In genomic region chr19:57305972-57306371, GRCm38 (mm10) we compare ENCODE assay signal across 22 mouse cellular contexts. TPM values are rescaled to one million over a fixed set of nuclear protein-coding genes. Genes with fewer than 3 reads are reported as not detected.
DNase-seq lines count a peak whose midpoint lies in the region; ATAC-seq and TF ChIP-seq lines count a peak whose summit lies in the region.
"Had no signal": no experiment of that assay in that cellular context is flagged by ENCODE, and none has a peak within 500 bp of the region (broad histone marks: within the 10 kb centered on the region; RNA-seq: fewer than 3 reads in every experiment).

No protein-coding gene starts in this region.

- 52% methylated on average over 8 of the region's 8 CpGs for WGBS in forebrain, postnatal 0 days
- WGBS in forebrain, embryonic 14.5 days = 77% methylated on average over 8 of the region's 8 CpGs
- WGBS in heart, embryonic 12.5 days = 28% methylated on average over 8 of the region's 8 CpGs
- WGBS in limb, embryonic 13.5 days = 64% methylated on average over 8 of the region's 8 CpGs
- 88% methylated on average over 8 of the region's 8 CpGs for WGBS in limb, embryonic 10.5 days
- 14% methylated on average over 8 of the region's 8 CpGs for WGBS in heart, postnatal 0 days

- H3K9ac ChIP-seq in forebrain, postnatal 0 days = no peak overlapping the region
- H3K9ac ChIP-seq in forebrain, embryonic 14.5 days (ENCODE audit: low read length) = no peak overlapping the region
- H3K9ac ChIP-seq in heart, embryonic 12.5 days = no peak overlapping the region
- H3K9ac ChIP-seq in limb, embryonic 13.5 days = no peak overlapping the region
- H3K9ac ChIP-seq in heart, postnatal 0 days (replicated peaks; ENCODE audit: low read depth, low read length) = no peak overlapping the region
- H3K9ac ChIP-seq: hindbrain, embryonic 14.5 days; limb, embryonic 15.5 days; liver, embryonic 14.5 days; stomach, embryonic 15.5 days had no signal

- H3K36me3 ChIP-seq in forebrain, postnatal 0 days (ENCODE audit: insufficient read depth) = no peaks in the 10 kb centered on the region
- H3K36me3 ChIP-seq in forebrain, embryonic 14.5 days (ENCODE audit: control insufficient read depth, insufficient read depth, low read length) = no peaks in the 10 kb centered on the region
- no peaks in the 10 kb centered on the region for H3K36me3 ChIP-seq in heart, embryonic 12.5 days
- no peaks in the 10 kb centered on the region for H3K36me3 ChIP-seq in limb, embryonic 13.5 days
- no peaks in the 10 kb centered on the region for H3K36me3 ChIP-seq in limb, embryonic 10.5 days
- no peaks in the 10 kb centered on the region for H3K36me3 ChIP-seq in heart, postnatal 0 days (replicated peaks; ENCODE audit: control insufficient read depth, insufficient read depth, low read length)
- H3K36me3 ChIP-seq: limb, embryonic 15.5 days; stomach, embryonic 15.5 days had no signal

- no peak for TF ChIP-seq EP300 in heart, postnatal 0 days (IDR thresholded peaks at IDR 0.05; ENCODE audit: low read depth)

- intact Hi-C loops in left cerebral cortex, adult 2 months (cut with DNase I) = loop anchor here (2.0 kb wide), 1 partner anchor 31 kb away; no protein-coding TSS in a partner anchor

- DNase-seq in forebrain, postnatal 0 days = no peak
- no peak for DNase-seq in forebrain, embryonic 14.5 days (ENCODE audit: low spot score)
- no peak for DNase-seq in heart, adult 8-10 months (ENCODE audit: low spot score)
- no peak for DNase-seq in limb, embryonic 10.5 days (ENCODE audit: low spot score)
- peak; percentile 57 for DNase-seq in heart, postnatal 0 days (ENCODE audit: low spot score)
- no peak for DNase-seq in left cerebral cortex, adult 2 months (ENCODE audit: extremely low spot score in 1 of 2, low spot score in 2 of 2)
- DNase-seq: adrenal gland, postnatal 14 days; cerebellum, adult 11 months; cerebellum, adult 9-11 months; gastrocnemius, postnatal 14 days; kidney, adult 18-20 months; kidney, postnatal 4 days; lung, postnatal 10 days; thymus, postnatal 25 days had no signal

- no peak overlapping the region for H3K27ac ChIP-seq in forebrain, postnatal 0 days (ENCODE audit: low read depth, low read length)
- H3K27ac ChIP-seq in forebrain, embryonic 14.5 days (ENCODE audit: low read depth, low read length) = no peak overlapping the region
- no peak overlapping the region for H3K27ac ChIP-seq in heart, embryonic 12.5 days (ENCODE audit: poor library complexity, severe bottlenecking)
- H3K27ac ChIP-seq in limb, embryonic 13.5 days = peak overlapping the region; percentile 29; the same call in 1 of the 2 replicates
- H3K27ac ChIP-seq in limb, embryonic 10.5 days = no peak overlapping the region
- peak overlapping the region; percentile 76 for H3K27ac ChIP-seq in heart, postnatal 0 days (ENCODE audit: low read depth)
- H3K27ac ChIP-seq in left cerebral cortex, adult 2 months = no peak overlapping the region
- H3K27ac ChIP-seq: hindbrain, embryonic 14.5 days; limb, embryonic 15.5 days; liver, embryonic 14.5 days; stomach, embryonic 15.5 days had no signal

- TF ChIP-seq CTCF in forebrain, postnatal 0 days (IDR thresholded peaks at IDR 0.05; ENCODE audit: low read depth) = no peak
- TF ChIP-seq CTCF in heart, postnatal 0 days (IDR thresholded peaks at IDR 0.05; ENCODE audit: low read depth) = no peak
- no peak for TF ChIP-seq CTCF in left cerebral cortex, adult 2 months (IDR thresholded peaks at IDR 0.05)

- no peaks in the 10 kb centered on the region for H3K9me3 ChIP-seq in forebrain, postnatal 0 days (ENCODE audit: low read length)
- H3K9me3 ChIP-seq in forebrain, embryonic 14.5 days (replicated peaks; ENCODE audit: control insufficient read depth, low read length) = no peaks in the 10 kb centered on the region
- no peaks in the 10 kb centered on the region for H3K9me3 ChIP-seq in heart, embryonic 12.5 days (replicated peaks)
- no peaks in the 10 kb centered on the region for H3K9me3 ChIP-seq in limb, embryonic 13.5 days
- H3K9me3 ChIP-seq in limb, embryonic 10.5 days (replicated peaks) = no peaks in the 10 kb centered on the region
- H3K9me3 ChIP-seq in heart, postnatal 0 days (replicated peaks; ENCODE audit: control insufficient read depth, low read length) = no peaks in the 10 kb centered on the region
- H3K9me3 ChIP-seq: limb, embryonic 15.5 days; stomach, embryonic 15.5 days had no signal

- ATAC-seq in forebrain, postnatal 0 days = peak; percentile 36; the same call in 1 of the 2 replicates
- no peak for ATAC-seq in forebrain, embryonic 14.5 days
- ATAC-seq in heart, embryonic 12.5 days (ENCODE audit: insufficient number of reproducible peaks, low FRiP score) = no peak
- ATAC-seq in limb, embryonic 13.5 days (ENCODE audit: low FRiP score, low read depth) = no peak
- 0 out of 2 replicates have a peak, but pooled peaks have one; percentile 65 for ATAC-seq in heart, postnatal 0 days (ENCODE audit: insufficient read depth, low read depth)
- ATAC-seq: inflammation-experienced regulatory T-cells, adult 6 months had no signal

- peaks cover 6% of the 10 kb centered on the region; the same call in 1 of the 2 replicates for H3K4me1 ChIP-seq in forebrain, postnatal 0 days (ENCODE audit: insufficient read depth)
- H3K4me1 ChIP-seq in forebrain, embryonic 14.5 days (ENCODE audit: control insufficient read depth, insufficient read depth, low read length) = no peaks in the 10 kb centered on the region
- H3K4me1 ChIP-seq in heart, embryonic 12.5 days (replicated peaks) = peaks cover 10% of the 10 kb centered on the region; the same call in 1 of the 2 replicates
- H3K4me1 ChIP-seq in limb, embryonic 13.5 days = 0 out of 2 replicates have a peak, but pooled peaks cover 7% of the 10 kb centered on the region
- peaks cover 9% of the 10 kb centered on the region for H3K4me1 ChIP-seq in limb, embryonic 10.5 days
- peaks cover 34% of the 10 kb centered on the region for H3K4me1 ChIP-seq in heart, postnatal 0 days (ENCODE audit: control insufficient read depth, insufficient read depth)

- no peaks in the 10 kb centered on the region for H3K27me3 ChIP-seq in forebrain, postnatal 0 days (ENCODE audit: insufficient read depth, low read length)
- no peaks in the 10 kb centered on the region for H3K27me3 ChIP-seq in forebrain, embryonic 14.5 days (replicated peaks; ENCODE audit: control insufficient read depth, insufficient read depth, low read length)
- no peaks in the 10 kb centered on the region; the same call in 1 of the 2 replicates for H3K27me3 ChIP-seq in heart, embryonic 12.5 days (replicated peaks)
- peaks cover 10% of the 10 kb centered on the region; the same call in 1 of the 2 replicates for H3K27me3 ChIP-seq in limb, embryonic 13.5 days
- peaks cover 2% of the 10 kb centered on the region; the same call in 1 of the 2 replicates for H3K27me3 ChIP-seq in limb, embryonic 10.5 days (ENCODE audit: low read depth, poor library complexity, severe bottlenecking)
- H3K27me3 ChIP-seq in heart, postnatal 0 days (ENCODE audit: control insufficient read depth, insufficient read depth, low read length) = no peaks in the 10 kb centered on the region
- H3K27me3 ChIP-seq: limb, embryonic 15.5 days; stomach, embryonic 15.5 days had no signal

- H3K4me2 ChIP-seq in forebrain, postnatal 0 days (ENCODE audit: low read depth) = no peak overlapping the region
- H3K4me2 ChIP-seq in forebrain, embryonic 14.5 days (ENCODE audit: low read length) = no peak overlapping the region
- 0 out of 2 replicates have a peak overlapping the region, but pooled peaks have one; percentile 31 for H3K4me2 ChIP-seq in heart, embryonic 12.5 days
- no peak overlapping the region for H3K4me2 ChIP-seq in limb, embryonic 13.5 days (replicated peaks)
- peak overlapping the region; percentile 21; the same call in 1 of the 2 replicates for H3K4me2 ChIP-seq in heart, postnatal 0 days (ENCODE audit: low read depth, low read length)
- H3K4me2 ChIP-seq: hindbrain, embryonic 14.5 days; limb, embryonic 15.5 days; midbrain, embryonic 11.5 days; stomach, embryonic 15.5 days had no signal

- H3K4me3 ChIP-seq in forebrain, postnatal 0 days (ENCODE audit: low read depth, low read length) = no peak overlapping the region
- H3K4me3 ChIP-seq in forebrain, embryonic 14.5 days (ENCODE audit: low read depth, low read length) = no peak overlapping the region
- H3K4me3 ChIP-seq in heart, embryonic 12.5 days = no peak overlapping the region
- H3K4me3 ChIP-seq in limb, embryonic 13.5 days = no peak overlapping the region
- H3K4me3 ChIP-seq in limb, embryonic 10.5 days = no peak overlapping the region
- no peak overlapping the region for H3K4me3 ChIP-seq in heart, postnatal 0 days (ENCODE audit: low read depth, low read length)
- H3K4me3 ChIP-seq in left cerebral cortex, adult 2 months = no peak overlapping the region
- H3K4me3 ChIP-seq: limb, embryonic 15.5 days; stomach, embryonic 15.5 days had no signal

RNA-seq across cellular contexts. Expression of gene Ablim1, which starts 8.7 kb away (rescaled TPM):
- total RNA-seq in forebrain, postnatal 0 days (2014; rRNA removed) = 76.9 and 78.5 TPM in 2 replicates
- polyA plus RNA-seq in forebrain, postnatal 0 days (2015; fragmentation: Nextera tagmentation; extraction: Ambion mirVana) = 46.2 and 47.8 TPM in 2 replicates
- 24.0 and 35.5 TPM in 2 replicates for polyA plus RNA-seq in forebrain, embryonic 14.5 days (2014; fragmentation: Nextera tagmentation; extraction: Ambion mirVana)
- 53.4 and 53.5 TPM in 2 replicates for polyA plus RNA-seq in heart, embryonic 12.5 days (2016; fragmentation: Nextera tagmentation; extraction: Ambion mirVana)
- total RNA-seq in heart, adult 8-10 months (2022) = 100 to 1,000 TPM; 450 to 472 (median 462) TPM
- 29.1 and 34.0 TPM in 2 replicates for polyA plus RNA-seq in limb, embryonic 13.5 days (2015; fragmentation: Nextera tagmentation; extraction: Ambion mirVana)
- 13.3 and 16.4 TPM in 2 replicates for polyA plus RNA-seq in limb, embryonic 10.5 days (2016; fragmentation: Nextera tagmentation; extraction: Ambion mirVana)
- total RNA-seq in heart, postnatal 0 days (2014; rRNA removed; ENCODE audit: low replicate concordance) = 169 and 235 TPM in 2 replicates
- 82.6 and 106 TPM in 2 replicates for polyA plus RNA-seq in heart, postnatal 0 days (2015; fragmentation: Nextera tagmentation; extraction: Ambion mirVana)
- 100 to 1,000 TPM; 118 to 124 TPM for total RNA-seq in left cerebral cortex, adult 2 months (2021)

RNA-seq across cellular contexts. Expression of gene Fam160b1, which starts 54.5 kb away (rescaled TPM):
- 19.7 and 23.0 TPM in 2 replicates for total RNA-seq in forebrain, postnatal 0 days (2014; rRNA removed)
- polyA plus RNA-seq in forebrain, postnatal 0 days (2015; fragmentation: Nextera tagmentation; extraction: Ambion mirVana) = 9.0 and 10.8 TPM in 2 replicates
- polyA plus RNA-seq in forebrain, embryonic 14.5 days (2014; fragmentation: Nextera tagmentation; extraction: Ambion mirVana) = 12.7 and 15.0 TPM in 2 replicates
- 15.4 TPM in 2 replicates for polyA plus RNA-seq in heart, embryonic 12.5 days (2016; fragmentation: Nextera tagmentation; extraction: Ambion mirVana)
- total RNA-seq in heart, adult 8-10 months (2022) = 10 to 100 TPM in 3 of 4 experiments, 1 to 10 TPM in 1; 9.8 to 11.6 (median 10.8) TPM
- polyA plus RNA-seq in limb, embryonic 13.5 days (2015; fragmentation: Nextera tagmentation; extraction: Ambion mirVana) = 15.8 and 16.2 TPM in 2 replicates
- polyA plus RNA-seq in limb, embryonic 10.5 days (2016; fragmentation: Nextera tagmentation; extraction: Ambion mirVana) = 12.2 and 13.2 TPM in 2 replicates
- total RNA-seq in heart, postnatal 0 days (2014; rRNA removed; ENCODE audit: low replicate concordance) = 12.6 and 16.3 TPM in 2 replicates
- polyA plus RNA-seq in heart, postnatal 0 days (2015; fragmentation: Nextera tagmentation; extraction: Ambion mirVana) = 7.0 and 7.8 TPM in 2 replicates
- 10 to 100 TPM; 24.2 to 27.1 TPM for total RNA-seq in left cerebral cortex, adult 2 months (2021)

Comparison
In these comparisons a context has a peak if more than half of its experiments do, and no peak if none do; other contexts are left out.
1. ATAC-seq: peak in forebrain, postnatal 0 days (single experiment) and heart, postnatal 0 days (single experiment); none in forebrain, embryonic 14.5 days (single experiment), heart, embryonic 12.5 days (single experiment) and limb, embryonic 13.5 days (single experiment).
2. H3K27ac ChIP-seq: peak in limb, embryonic 13.5 days (single experiment) and heart, postnatal 0 days (single experiment); none in forebrain, postnatal 0 days (single experiment), forebrain, embryonic 14.5 days (single experiment), heart, embryonic 12.5 days (single experiment), limb, embryonic 10.5 days (single experiment) and left cerebral cortex, adult 2 months (single experiment).
3. H3K4me2 ChIP-seq: peak in heart, embryonic 12.5 days (single experiment) and heart, postnatal 0 days (single experiment); none in forebrain, postnatal 0 days (single experiment), forebrain, embryonic 14.5 days (single experiment) and limb, embryonic 13.5 days (single experiment).